Mouse (Mus musculus): Measurements from ENCODE around the gene Myo9b. TPM values are rescaled to one million over a fixed set of nuclear protein-coding genes. Genes with fewer than 3 reads are reported as not detected.
"Not testable (repeated sequence)": the region's sequence is repeated elsewhere in the genome, so short reads cannot be mapped to it uniquely, and the experiment has no call there.

Gene Myo9b
- polyA plus RNA-seq, 3 experiments from 2014 or later = 18.3 to 20.4 (median 19.4) TPM

GRCm38 (mm10) chr8:71297439-71297838, 24.9 kb downstream of the Myo9b start:
- ATAC-seq = no peak

GRCm38 (mm10) chr8:71299716-71300115, 27.2 kb downstream of the Myo9b start:
- ATAC-seq = no peak

GRCm38 (mm10) chr8:71302788-71303187, 30.3 kb downstream of the Myo9b start:
- ATAC-seq = no peak

GRCm38 (mm10) chr8:71303632-71304031, 31.1 kb downstream of the Myo9b start:
- no peak for ATAC-seq

- no peak for ATAC-seq
Observed at GRCm38 (mm10) chr8:71305988-71306387, 33.5 kb downstream of the Myo9b start.

- ATAC-seq = no peak
Observed at GRCm38 (mm10) chr8:71307371-71307770, 34.9 kb downstream of the Myo9b start.

- ATAC-seq = no peak
Observed at GRCm38 (mm10) chr8:71307913-71308312, 35.4 kb downstream of the Myo9b start.

- ATAC-seq = no peak
Observed at GRCm38 (mm10) chr8:71310446-71310845, 37.9 kb downstream of the Myo9b start.

- no peak for ATAC-seq
Observed at GRCm38 (mm10) chr8:71312700-71313099, 40.2 kb downstream of the Myo9b start.

GRCm38 (mm10) chr8:71313951-71314350, 41.4 kb downstream of the Myo9b start:
- ATAC-seq = no peak

GRCm38 (mm10) chr8:71315972-71316371, 43.5 kb downstream of the Myo9b start:
- ATAC-seq = no peak

- no peak for ATAC-seq
Observed at GRCm38 (mm10) chr8:71316486-71317031, 44.0 kb downstream of the Myo9b start.

GRCm38 (mm10) chr8:71318610-71319009, 46.1 kb downstream of the Myo9b start:
- ATAC-seq = not testable (repeated sequence)

GRCm38 (mm10) chr8:71319760-71320159, 47.2 kb downstream of the Myo9b start:
- not testable (repeated sequence) for ATAC-seq

GRCm38 (mm10) chr8:71322939-71323338, 50.4 kb downstream of the Myo9b start:
- ATAC-seq = no peak

GRCm38 (mm10) chr8:71324848-71325247, 52.3 kb downstream of the Myo9b start:
- no peak for ATAC-seq

GRCm38 (mm10) chr8:71337834-71338233, 65.3 kb downstream of the Myo9b start:
- not testable (repeated sequence) for ATAC-seq

- ATAC-seq = no peak
Observed at GRCm38 (mm10) chr8:71340625-71341024, 68.1 kb downstream of the Myo9b start.

GRCm38 (mm10) chr8:71346581-71346980, 74.1 kb downstream of the Myo9b start:
- ATAC-seq = no peak

- no peak for ATAC-seq
Observed at GRCm38 (mm10) chr8:71351117-71351516, 78.6 kb downstream of the Myo9b start.

- ATAC-seq = no peak
Observed at GRCm38 (mm10) chr8:71351520-71351919, 79.0 kb downstream of the Myo9b start.

- no peak for ATAC-seq
Observed at GRCm38 (mm10) chr8:71358026-71358425, 85.5 kb downstream of the Myo9b start.

- ATAC-seq = peak; percentile 75
Observed at GRCm38 (mm10) chr8:71366771-71367528, 94.4 kb downstream of the Myo9b start, which contains the start of gene Use1. Gene Use1, plus strand, starts transcription at chr8:71366848.

GRCm38 (mm10) chr8:71367529-71368176, 95.1 kb downstream of the Myo9b start:
- no peak for ATAC-seq
